Mouse (Mus musculus) heart, embryonic 14.5 days (tissue): Measurements from ENCODE around the gene Ifitm2. TPM values are rescaled to one million over a fixed set of nuclear protein-coding genes. Genes with fewer than 3 reads are reported as not detected.

Experiments used
- ATAC-seq: fragments of 200-750 bp; cut with Nextera tagmentation; 2 replicates; pipeline ENCODE4 v1.8.0; 2017; ENCODE audit warnings: low read depth, moderate TSS enrichment; ENCODE audit not compliant: insufficient number of reproducible peaks, insufficient read depth, low FRiP score
- H3K27ac ChIP-seq, 2 experiments: fragments of 200-500 bp in 1 of 2; fragments of 300-500 bp in 1 of 2; sonication (generic) in 1 of 2; replicated peaks in 1 of 2; 2 replicates each; pipeline ENCODE4 v1.5.1; 2012 to 2014; ENCODE audit warnings: low read depth in 2 of 2, low read length in 2 of 2, control low read depth in 1 of 2, mild to moderate bottlenecking in 1 of 2, mixed read lengths in 1 of 2; ENCODE audit not compliant: control insufficient read depth in 1 of 2, insufficient read depth in 1 of 2
- H3K27me3 ChIP-seq: fragments of 300-500 bp; sonication (generic); 2 replicates; pipeline ENCODE4 v1.6.1; 2014; ENCODE audit warnings: mild to moderate bottlenecking, low read length, control low read depth; ENCODE audit not compliant: control insufficient read depth, insufficient read depth
- H3K36me3 ChIP-seq: fragments of 300-500 bp; sonication (generic); 2 replicates; pipeline ENCODE4 v1.6.1; 2014; ENCODE audit warnings: mild to moderate bottlenecking, control low read depth, low read length, mixed read lengths; ENCODE audit not compliant: control insufficient read depth, insufficient read depth
- H3K4me1 ChIP-seq, 2 experiments: fragments of 200-500 bp in 1 of 2; fragments of 300-500 bp in 1 of 2; sonication (generic) in 1 of 2; 2 replicates each; pipeline ENCODE4 v1.6.1; 2012 to 2014; ENCODE audit warnings: low read length in 2 of 2, control low read depth in 1 of 2, mixed read lengths in 1 of 2; ENCODE audit not compliant: control insufficient read depth in 2 of 2, insufficient read depth in 2 of 2
- H3K4me2 ChIP-seq: fragments of 300-500 bp; sonication (generic); 2 replicates; pipeline ENCODE4 v1.6.1; 2014; ENCODE audit warnings: mild to moderate bottlenecking, low read length
- H3K4me3 ChIP-seq, 2 experiments: fragments of 200-500 bp in 1 of 2; fragments of 300-500 bp in 1 of 2; sonication (generic) in 1 of 2; 2 replicates each; pipeline ENCODE4 v1.5.1; 2012 to 2014; ENCODE audit warnings: low read length in 2 of 2, mild to moderate bottlenecking in 2 of 2, control low read depth in 1 of 2, low read depth in 1 of 2, moderate library complexity in 1 of 2; ENCODE audit not compliant: control insufficient read depth in 1 of 2, insufficient read depth in 1 of 2
- H3K9ac ChIP-seq: fragments of 300-500 bp; sonication (generic); 2 replicates; pipeline ENCODE4 v1.6.1; 2014; ENCODE audit warnings: mild to moderate bottlenecking, low read length
- H3K9me3 ChIP-seq: fragments of 300-500 bp; sonication (generic); 2 replicates; pipeline ENCODE4 v1.6.1; 2016; ENCODE audit warnings: low read length, control low read depth; ENCODE audit not compliant: control insufficient read depth
- WGBS: fragments of 180-500 bp; shearing (Covaris S2); extraction: QIAGEN DNeasy Blood & Tissue Kit; methylation state at CpG from one replicate; pipeline ENCODE4 v1.1.7; 2014; 5-methylcytosine and 5-hydroxymethylcytosine counted together
- polyA plus RNA-seq: library from polyadenylated mRNA; unstranded; fragments of >200 nt; fragmentation: Nextera tagmentation; extraction: Ambion mirVana; gene quantifications from 2 replicates; pipeline ENCODE4 v1.2.1, GENCODE M21; 2014

Ifitm2 gene
- polyA plus RNA-seq, 1 experiment from 2014 or later, result 692 TPM

DNA sequence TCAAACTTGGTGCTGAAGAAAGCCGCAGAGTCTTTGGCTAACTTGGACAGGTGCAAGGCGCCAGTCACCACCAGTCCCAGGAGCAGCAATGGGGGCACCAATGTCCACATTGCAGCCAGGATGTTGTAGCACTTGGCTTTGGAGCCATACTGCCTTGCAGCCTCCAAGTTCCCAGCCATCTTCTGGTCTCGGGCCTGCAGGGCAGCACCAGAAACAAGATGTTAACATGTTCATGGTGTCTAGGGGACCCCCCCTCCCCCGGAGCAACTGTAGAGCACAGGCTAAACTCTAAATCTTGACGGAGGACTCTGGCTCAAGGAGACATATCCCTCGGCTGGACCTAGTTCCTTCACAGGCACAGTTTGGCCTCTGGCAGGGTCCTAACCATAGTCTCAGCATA is 6.5 kb downstream of the Ifitm2 start:
- Histone ChIP-seq H3K9me3 (no peaks in the 10 kb centered on the region), H3K36me3 (peaks cover 59% of the 10 kb centered on the region), H3K4me3 (no peak overlapping the region), H3K27ac (no peak overlapping the region), H3K4me2 (no peak overlapping the region), H3K27me3 (no peaks in the 10 kb centered on the region), H3K4me1 (peaks cover 29 to 38% of the 10 kb centered on the region in 2 experiments), H3K9ac (no peak overlapping the region)
- WGBS, result 85% methylated on average over 6 of the region's 6 CpGs
- no peak for ATAC-seq

DNA sequence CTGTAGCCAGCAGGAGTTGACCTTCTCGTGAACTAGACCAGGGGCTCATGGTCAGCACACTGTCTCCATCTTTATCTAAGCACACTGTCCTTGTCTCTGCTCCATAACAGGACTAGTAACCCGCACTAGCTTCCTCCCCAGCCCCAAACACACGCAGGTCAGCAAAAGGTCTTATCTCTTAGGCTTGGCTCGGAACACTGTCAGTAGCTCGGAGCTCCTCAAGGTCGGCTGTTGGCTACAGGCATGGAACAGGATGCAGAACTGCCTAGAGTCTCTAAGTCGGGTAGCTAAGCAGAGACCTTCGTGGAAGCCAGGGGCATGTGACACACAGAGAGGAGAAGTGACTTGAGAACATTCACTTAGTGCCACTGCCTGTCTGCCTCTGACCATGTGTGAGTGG is 7.6 kb downstream of the Ifitm2 start:
- no peak overlapping the region for H3K4me2 ChIP-seq
- peaks cover 29 to 34% of the 10 kb centered on the region in 2 experiments for H3K4me1 ChIP-seq
- no peaks in the 10 kb centered on the region for H3K9me3 ChIP-seq
- no peaks in the 10 kb centered on the region for H3K27me3 ChIP-seq
- no peak overlapping the region for H3K4me3 ChIP-seq
- WGBS, result 32% methylated on average over 8 of the region's 8 CpGs
- H3K9ac ChIP-seq, result no peak overlapping the region
- no peak for ATAC-seq
- H3K36me3 ChIP-seq, result peaks cover 59% of the 10 kb centered on the region
- peak overlapping the region; percentile 53 to 74 for H3K27ac ChIP-seq

DNA sequence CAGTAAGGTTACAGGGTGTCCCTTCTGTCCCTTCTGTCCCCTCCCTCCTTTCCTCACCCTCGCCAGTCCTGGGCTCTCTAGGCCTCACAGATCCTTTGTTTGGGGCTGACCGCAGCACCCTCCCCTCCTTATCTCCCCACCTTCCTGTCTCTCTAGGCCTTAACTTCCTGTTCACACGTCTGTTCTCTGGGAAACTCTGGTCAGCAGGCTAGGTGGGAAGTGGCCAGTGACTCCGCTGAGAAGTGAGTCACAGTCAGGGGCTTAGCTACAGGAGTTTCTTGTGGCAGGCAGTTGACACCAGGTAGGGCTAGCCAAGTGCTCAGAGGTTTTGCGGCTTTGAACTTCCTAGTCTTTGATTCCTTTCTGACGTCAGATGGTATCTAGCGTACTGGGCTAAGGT is 8.8 kb downstream of the Ifitm2 start:
- Histone ChIP-seq H3K4me1 (peaks cover 30 to 37% of the 10 kb centered on the region in 2 experiments), H3K9me3 (no peaks in the 10 kb centered on the region), H3K36me3 (peaks cover 52% of the 10 kb centered on the region), H3K4me2 (no peak overlapping the region), H3K9ac (peak overlapping the region; percentile 38; the same call in 1 of the 2 replicates), H3K27me3 (no peaks in the 10 kb centered on the region), H3K4me3 (no peak overlapping the region), H3K27ac (peak overlapping the region; percentile 74 to 75)
- WGBS, result 34% methylated on average over 7 of the region's 7 CpGs
- peak; percentile 43; the same call in 1 of the 2 replicates for ATAC-seq

DNA sequence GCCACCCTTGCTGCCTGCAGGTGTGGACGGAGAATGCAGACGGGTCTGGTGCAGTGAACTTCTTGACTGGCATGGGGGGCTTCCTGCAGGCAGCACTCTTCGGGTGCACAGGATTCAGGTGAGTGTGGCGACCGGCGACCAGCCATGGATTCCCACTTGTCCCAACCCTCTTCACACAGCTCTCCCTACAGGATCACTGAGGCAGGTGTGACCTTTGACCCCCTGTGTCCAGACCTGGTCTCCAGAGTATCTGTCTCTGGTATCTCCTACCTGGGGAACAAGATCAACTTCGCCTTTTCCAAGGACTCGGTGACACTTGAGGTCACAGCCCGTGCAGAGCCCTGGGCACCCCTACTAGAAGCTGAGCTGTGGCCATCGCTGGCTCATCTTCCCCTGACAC is 9.5 kb downstream of the Ifitm2 start:
- peaks cover 52% of the 10 kb centered on the region for H3K36me3 ChIP-seq

DNA sequence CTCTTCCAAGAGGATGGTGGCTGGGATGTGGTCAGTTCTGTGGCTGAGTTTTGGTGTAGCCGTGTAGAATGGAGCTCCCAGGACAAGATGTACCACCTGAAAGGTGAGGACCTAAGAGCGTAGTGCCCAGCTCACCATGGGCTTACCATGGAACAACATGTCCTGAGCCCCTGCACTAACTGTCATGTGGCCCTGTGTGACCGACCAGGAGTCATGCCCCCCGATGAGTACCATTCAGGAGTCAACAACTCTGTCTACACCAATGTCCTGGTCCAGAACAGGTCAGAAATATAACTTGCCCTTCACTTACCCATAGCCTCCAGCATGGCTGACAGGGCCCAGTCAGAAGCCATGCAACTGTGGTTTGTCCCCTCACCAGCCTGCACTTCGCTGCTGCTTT is 10.5 kb downstream of the Ifitm2 start:
- Histone ChIP-seq H3K4me3 (no peak overlapping the region), H3K9me3 (no peaks in the 10 kb centered on the region), H3K9ac (no peak overlapping the region), H3K27me3 (no peaks in the 10 kb centered on the region), H3K4me1 (peaks cover 20 to 29% of the 10 kb centered on the region in 2 experiments), H3K4me2 (no peak overlapping the region), H3K36me3 (peaks cover 52% of the 10 kb centered on the region), H3K27ac (no peak overlapping the region)
- no peak for ATAC-seq
- WGBS, result 89% methylated on average over 5 of the region's 5 CpGs

More for the DNA sequence above, 9.5 kb downstream of the Ifitm2 start:
- no peak overlapping the region for H3K4me3 ChIP-seq
- 85% methylated on average over 10 of the region's 10 CpGs for WGBS
- H3K27me3 ChIP-seq, result no peaks in the 10 kb centered on the region
- H3K4me1 ChIP-seq, result peaks cover 28 to 32% of the 10 kb centered on the region in 2 experiments
- H3K9me3 ChIP-seq, result no peaks in the 10 kb centered on the region
- H3K4me2 ChIP-seq, result no peak overlapping the region
- no peak overlapping the region for H3K9ac ChIP-seq
- ATAC-seq, result no peak
- H3K27ac ChIP-seq, result peak overlapping the region; percentile 26 to 74; a peak in 3 of 4 replicates

DNA sequence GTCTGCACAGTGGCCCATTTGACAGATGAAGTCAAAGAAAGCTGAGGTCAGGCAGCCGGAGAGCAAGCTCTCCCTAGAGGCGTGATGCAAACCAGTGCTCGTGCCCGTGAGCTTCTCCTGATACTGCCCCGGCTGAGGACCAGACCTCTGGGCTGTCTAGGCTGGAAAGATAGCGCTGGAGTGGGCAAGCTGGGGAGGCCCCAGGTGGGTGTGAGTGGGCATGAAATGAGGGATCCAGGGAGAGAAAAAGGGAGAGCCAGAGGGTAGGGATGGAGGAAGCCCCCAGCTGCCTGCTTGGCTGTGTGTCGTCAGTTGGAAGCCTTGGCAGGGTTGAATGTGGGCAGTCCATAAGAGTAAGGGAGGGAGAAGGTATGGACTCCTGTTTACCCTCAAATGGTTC is 11.6 kb downstream of the Ifitm2 start:
- H3K9ac ChIP-seq, result no peak overlapping the region
- peaks cover 20 to 29% of the 10 kb centered on the region in 2 experiments for H3K4me1 ChIP-seq
- no peak overlapping the region for H3K4me3 ChIP-seq
- 80% methylated on average over 7 of the region's 7 CpGs for WGBS
- no peak for ATAC-seq
- no peak overlapping the region for H3K27ac ChIP-seq
- no peaks in the 10 kb centered on the region for H3K9me3 ChIP-seq
- H3K36me3 ChIP-seq, result peaks cover 44% of the 10 kb centered on the region
- H3K27me3 ChIP-seq, result no peaks in the 10 kb centered on the region
- no peak overlapping the region for H3K4me2 ChIP-seq

DNA sequence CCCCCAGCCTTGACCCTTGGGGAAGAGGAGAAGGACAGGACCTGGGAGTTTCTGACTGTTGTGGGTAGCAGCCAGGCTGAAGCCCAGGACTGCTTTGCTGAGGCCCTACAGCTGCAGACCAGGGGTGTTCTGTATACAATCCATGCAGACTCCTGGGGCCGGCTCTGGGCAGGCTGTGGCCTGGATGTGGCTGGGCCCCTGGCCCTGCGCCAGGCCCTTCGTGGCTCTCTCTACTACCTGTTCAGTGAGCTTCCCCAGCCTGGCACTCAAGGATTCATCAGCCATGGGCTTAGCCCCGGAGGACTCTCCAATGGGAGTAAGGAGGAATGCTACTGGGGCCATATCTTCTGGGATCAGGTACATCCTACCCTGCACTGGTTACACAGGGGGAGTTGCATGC is 12.4 kb downstream of the Ifitm2 start:
- Histone ChIP-seq H3K27ac (no peak overlapping the region), H3K4me3 (no peak overlapping the region), H3K4me1 (peaks cover 19 to 25% of the 10 kb centered on the region in 2 experiments), H3K4me2 (no peak overlapping the region), H3K36me3 (peaks cover 36% of the 10 kb centered on the region), H3K9ac (no peak overlapping the region), H3K9me3 (no peaks in the 10 kb centered on the region), H3K27me3 (no peaks in the 10 kb centered on the region)
- WGBS, result 75% methylated on average over 4 of the region's 4 CpGs
- no peak for ATAC-seq

DNA sequence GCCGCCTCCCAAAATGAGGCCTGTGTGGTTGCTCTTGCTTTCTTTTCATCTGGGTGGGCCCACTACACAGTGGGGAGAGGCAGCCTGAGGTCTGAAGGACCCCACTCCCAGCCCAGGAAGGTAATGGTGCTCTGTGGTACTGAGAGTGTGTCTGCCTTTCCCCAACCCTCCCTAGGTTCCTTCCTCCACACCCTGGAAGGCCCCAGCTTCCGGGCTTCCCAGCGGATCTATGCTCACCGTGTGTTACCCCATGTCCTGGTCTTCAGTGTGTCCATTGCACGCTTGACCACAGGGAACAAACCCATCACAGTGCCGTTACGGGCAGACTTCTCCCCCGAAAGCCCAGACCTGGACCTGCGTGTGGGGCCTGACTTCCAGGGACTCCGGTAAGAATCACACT is 13.0 kb downstream of the Ifitm2 start:
- Histone ChIP-seq H3K9ac (peak overlapping the region; percentile 86; the same call in 1 of the 2 replicates), H3K4me2 (peak overlapping the region; percentile 77), H3K9me3 (no peaks in the 10 kb centered on the region), H3K36me3 (peaks cover 30% of the 10 kb centered on the region), H3K27me3 (no peaks in the 10 kb centered on the region), H3K4me3 (no peak overlapping the region), H3K4me1 (peaks cover 15 to 22% of the 10 kb centered on the region in 2 experiments), H3K27ac (peak overlapping the region in 1 of 2 experiments; percentile 90; a peak in 1 of 4 replicates)
- no peak for ATAC-seq
- 88% methylated on average over 10 of the region's 10 CpGs for WGBS
